Mouse (Mus musculus) cerebellum, adult 2 months (tissue): ENCODE measurements around the gene Cpn1. TPM values are rescaled to one million over a fixed set of nuclear protein-coding genes. Genes with fewer than 3 reads are reported as not detected.

ENCODE experiments used
- DNase-seq, 2 experiments: peaks; one replicate each; pipeline ENCODE4 v3.0.0; 2021
- H3K27ac ChIP-seq: fragments of 200-500 bp; 2 replicates; pipeline ENCODE4 v1.5.1; 2012; ENCODE audit warnings: low read length, control low read depth, inconsistent platforms; ENCODE audit not compliant: insufficient read depth
- H3K27me3 ChIP-seq: fragments of 200-500 bp; 2 replicates; pipeline ENCODE4 v1.6.1; 2012; ENCODE audit warnings: inconsistent platforms, mild to moderate bottlenecking, low read length, moderate library complexity; ENCODE audit not compliant: control insufficient read depth, insufficient read depth
- H3K4me1 ChIP-seq: fragments of 200-500 bp; 2 replicates; pipeline ENCODE4 v1.6.1; 2011; ENCODE audit warnings: low read length; ENCODE audit not compliant: control insufficient read depth, insufficient read depth
- H3K4me3 ChIP-seq: fragments of 200-500 bp; replicated peaks from 2 replicates; pipeline ENCODE3; 2011; ENCODE audit warnings: mild to moderate bottlenecking, low read depth, low read length, control low read depth; ENCODE audit not compliant: insufficient read depth
- CTCF ChIP-seq: fragments of 200-500 bp; IDR thresholded peaks from 2 replicates; pipeline ENCODE4 v1.5.1; 2011; ENCODE audit warnings: low read depth, mild to moderate bottlenecking, control low read depth, low read length, moderate library complexity, borderline replicate concordance; ENCODE audit not compliant: insufficient read depth
- POLR2A ChIP-seq: fragments of 200-500 bp; IDR thresholded peaks from 2 replicates; pipeline ENCODE4 v1.6.1; 2011; ENCODE audit warnings: low read length, control low read depth, borderline replicate concordance; ENCODE audit not compliant: insufficient read depth
- WGBS: fragments of 180-500 bp; shearing (Covaris S2); methylation state at CpG from one replicate; pipeline ENCODE4 v1.1.7; 2018; 5-methylcytosine and 5-hydroxymethylcytosine counted together
- polyA plus RNA-seq: library from polyadenylated mRNA; depleted of rRNA; stranded (reverse); fragments of >200 nt; gene quantifications from 2 replicates; pipeline ENCODE4 v1.2.3, GENCODE M21; 2012

Cpn1 gene
- polyA plus RNA-seq, 1 experiment = 0.16 TPM

DNA sequence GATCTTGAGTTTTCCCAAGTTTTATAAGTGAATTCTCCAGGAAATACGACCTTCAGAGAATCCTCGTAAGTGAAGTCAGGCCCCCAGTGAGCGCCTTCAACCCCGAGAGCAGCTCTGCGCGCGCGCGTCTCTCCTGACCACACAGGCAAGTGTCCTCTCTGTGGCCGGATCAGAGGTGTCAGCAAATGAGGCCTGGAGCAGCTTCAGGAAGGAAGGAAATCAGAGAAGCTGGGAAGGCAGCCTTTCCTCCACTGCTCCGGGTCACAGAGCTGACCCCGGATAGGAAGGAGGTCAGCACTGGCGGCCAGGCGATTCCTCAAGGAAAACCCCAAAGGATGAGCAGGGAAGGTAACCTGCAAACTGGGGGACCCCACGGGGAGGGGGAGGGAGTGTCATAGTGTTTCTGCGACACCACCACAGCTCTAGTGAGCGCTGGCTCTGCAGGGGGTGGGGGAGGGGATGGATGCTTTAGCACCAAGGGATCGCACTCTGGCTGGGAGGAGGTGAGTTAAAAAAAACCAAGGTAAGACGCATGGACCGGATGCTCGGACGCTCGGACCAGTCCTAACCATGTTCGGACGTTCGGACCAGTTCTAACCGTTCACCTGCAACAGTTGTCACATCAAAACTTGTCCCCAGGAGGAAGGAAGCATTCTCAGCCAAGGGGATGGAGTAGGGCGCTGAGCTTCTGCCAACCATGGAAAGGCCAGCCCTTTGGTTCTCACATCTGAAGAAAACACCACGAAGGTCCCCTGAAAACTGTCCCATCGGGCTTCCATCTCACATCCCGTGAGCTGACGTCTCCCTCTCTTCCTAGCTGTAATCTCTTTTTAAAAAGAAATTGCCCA is 65.7 kb downstream of the Cpn1 start:
- Histone ChIP-seq H3K27me3 (no peaks in the 10 kb centered on the region), H3K27ac (no peak overlapping the region), H3K4me3 (no peak overlapping the region), H3K4me1 (peaks cover 3% of the 10 kb centered on the region)
- WGBS = 55% methylated on average over 32 of the region's 32 CpGs
- DNase-seq = no peak
- no peak for TF ChIP-seq CTCF
- no peak for TF ChIP-seq POLR2A

DNA sequence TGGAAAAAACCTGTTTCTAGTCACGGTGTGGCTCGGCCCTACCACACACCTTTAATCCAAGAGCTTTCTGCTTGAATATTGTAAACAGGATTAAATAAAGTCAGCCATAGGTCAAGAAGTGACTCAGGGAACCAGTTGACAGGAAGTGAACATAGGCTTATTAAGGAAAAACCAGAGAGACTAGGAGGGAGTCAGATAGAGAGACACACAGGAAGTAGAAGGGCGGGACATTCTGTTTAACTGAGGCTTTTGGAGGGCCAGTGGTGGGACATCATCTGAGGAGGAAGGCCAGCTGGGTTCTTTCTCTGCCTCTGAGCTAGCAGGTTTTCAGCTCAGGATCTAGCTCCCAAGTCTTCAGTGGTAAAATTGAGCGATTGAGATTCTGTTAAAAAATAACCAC is 66.5 kb downstream of the Cpn1 start:
- 65% methylated on average over 4 of the region's 4 CpGs for WGBS

DNA sequence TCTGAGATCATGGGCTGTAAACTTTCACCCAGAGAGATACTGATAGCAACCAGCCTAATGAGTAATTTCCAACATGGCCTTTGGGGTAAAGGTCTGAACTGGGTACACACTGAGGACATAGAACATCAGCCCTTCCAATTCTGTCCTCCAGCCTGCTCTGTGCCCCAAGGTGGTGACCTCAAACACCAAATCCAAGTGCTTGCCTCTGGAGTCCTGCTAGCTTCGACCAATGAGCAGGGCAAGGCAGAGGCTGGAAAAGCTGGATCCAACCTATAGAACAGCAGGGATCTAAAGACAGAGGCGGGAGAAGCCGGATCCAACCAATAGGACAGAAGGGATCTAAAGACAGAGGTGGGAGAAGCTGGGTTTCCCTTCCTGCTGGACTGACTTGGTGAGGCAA is 67.5 kb downstream of the Cpn1 start:
- H3K27me3 ChIP-seq = no peaks in the 10 kb centered on the region
- no peak for DNase-seq

More for the DNA sequence above, 66.5 kb downstream of the Cpn1 start:
- no peak for DNase-seq
- H3K27me3 ChIP-seq = no peaks in the 10 kb centered on the region
- peaks cover 3% of the 10 kb centered on the region for H3K4me1 ChIP-seq
- no peak overlapping the region for H3K27ac ChIP-seq
- no peak overlapping the region for H3K4me3 ChIP-seq
- no peak for TF ChIP-seq CTCF
- no peak for TF ChIP-seq POLR2A

DNA sequence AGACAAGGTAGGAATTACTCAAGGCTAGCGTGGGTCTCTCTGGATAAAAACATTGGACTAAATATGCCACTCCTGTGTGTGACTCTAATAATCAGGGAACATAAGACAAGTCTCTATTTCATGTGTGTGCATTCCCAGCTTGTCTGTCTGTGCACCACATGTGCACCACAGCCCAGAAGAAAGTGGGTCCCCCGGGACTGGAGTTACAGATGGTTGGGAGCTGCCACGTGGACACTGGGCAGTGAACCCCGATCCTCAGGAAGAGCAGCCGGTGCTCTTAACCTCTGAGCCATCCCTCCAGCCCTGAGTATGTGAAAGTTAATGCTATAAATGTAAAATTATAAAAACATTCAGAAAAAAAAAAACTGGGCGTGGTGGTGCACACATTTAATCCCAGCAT is 68.6 kb downstream of the Cpn1 start:
- no peak for DNase-seq
- H3K4me3 ChIP-seq = no peak overlapping the region
- WGBS = 69% methylated on average over 6 of the region's 6 CpGs
- H3K27ac ChIP-seq = no peak overlapping the region
- no peak for TF ChIP-seq POLR2A
- no peak for TF ChIP-seq CTCF
- H3K4me1 ChIP-seq = peaks cover 3% of the 10 kb centered on the region
- no peaks in the 10 kb centered on the region for H3K27me3 ChIP-seq

More for the DNA sequence above, 67.5 kb downstream of the Cpn1 start:
- Histone ChIP-seq H3K4me1 (peaks cover 3% of the 10 kb centered on the region), H3K4me3 (no peak overlapping the region), H3K27ac (no peak overlapping the region)
- TF ChIP-seq CTCF = no peak
- TF ChIP-seq POLR2A = no peak
- 85% methylated on average over 3 of the region's 3 CpGs for WGBS

DNA sequence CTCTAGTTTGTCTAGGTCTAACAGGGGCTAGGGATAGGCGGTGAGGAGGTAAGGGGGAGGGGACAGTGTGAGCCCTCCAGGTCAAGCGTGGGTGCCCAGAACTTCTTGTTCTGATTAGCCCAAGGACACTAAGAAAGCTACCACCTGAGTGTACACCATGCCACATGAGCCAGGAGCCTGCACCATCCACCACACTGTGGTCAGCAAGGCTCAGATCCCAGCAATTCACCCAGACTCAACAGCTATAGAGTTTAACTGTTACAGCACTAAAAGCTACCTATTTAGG is 69.0 kb downstream of the Cpn1 start:
- Histone ChIP-seq H3K4me1 (peaks cover 3% of the 10 kb centered on the region), H3K4me3 (no peak overlapping the region), H3K27me3 (no peaks in the 10 kb centered on the region), H3K27ac (no peak overlapping the region)
- TF ChIP-seq CTCF = no peak
- no peak for TF ChIP-seq POLR2A
- no peak for DNase-seq
- WGBS = 82% methylated on average over 2 of the region's 2 CpGs

DNA sequence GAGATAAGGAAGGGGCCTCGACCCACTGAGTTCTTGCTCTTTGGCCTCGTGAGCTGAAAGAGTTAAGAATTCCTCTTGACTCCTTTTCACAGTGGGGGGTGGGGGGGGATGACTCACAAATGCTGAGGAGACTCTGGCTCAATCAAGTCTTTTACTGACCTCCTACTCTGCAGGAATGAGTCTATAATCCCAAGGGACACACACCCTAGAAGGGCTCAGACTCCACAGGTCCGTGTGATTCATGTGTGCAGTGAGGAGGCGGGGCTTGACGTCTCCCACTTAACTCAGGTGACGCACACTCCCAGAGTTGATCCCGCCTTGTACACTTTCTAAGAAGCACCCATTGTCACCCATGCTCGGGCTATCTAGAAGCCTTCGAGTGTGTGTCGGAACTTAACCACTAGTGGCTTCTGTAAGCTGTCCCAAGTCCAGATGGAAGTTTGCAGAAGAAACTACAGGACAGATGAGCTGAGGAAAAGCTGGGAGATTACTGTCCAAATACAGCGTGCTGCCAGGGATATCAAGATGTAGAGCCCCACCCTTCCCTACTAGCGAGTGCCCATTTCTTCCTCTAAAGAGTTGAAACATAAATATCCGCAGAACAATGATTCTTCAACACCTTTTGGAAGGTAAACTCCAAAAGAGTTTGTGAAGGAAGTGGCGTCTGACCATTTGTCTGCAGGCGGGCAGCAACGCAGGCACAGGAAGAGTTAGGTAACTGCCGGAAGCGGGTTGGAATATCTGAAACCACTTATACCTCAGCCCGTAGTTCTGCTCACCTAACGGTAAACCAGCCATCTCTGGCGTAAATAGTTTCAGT is 69.6 kb downstream of the Cpn1 start:
- H3K4me3 ChIP-seq = no peak overlapping the region
- no peak for DNase-seq
- no peaks in the 10 kb centered on the region for H3K27me3 ChIP-seq
- WGBS = 77% methylated on average over 21 of the region's 21 CpGs
- no peak for TF ChIP-seq POLR2A
- no peak for TF ChIP-seq CTCF
- H3K4me1 ChIP-seq = peaks cover 3% of the 10 kb centered on the region
- no peak overlapping the region for H3K27ac ChIP-seq

DNA sequence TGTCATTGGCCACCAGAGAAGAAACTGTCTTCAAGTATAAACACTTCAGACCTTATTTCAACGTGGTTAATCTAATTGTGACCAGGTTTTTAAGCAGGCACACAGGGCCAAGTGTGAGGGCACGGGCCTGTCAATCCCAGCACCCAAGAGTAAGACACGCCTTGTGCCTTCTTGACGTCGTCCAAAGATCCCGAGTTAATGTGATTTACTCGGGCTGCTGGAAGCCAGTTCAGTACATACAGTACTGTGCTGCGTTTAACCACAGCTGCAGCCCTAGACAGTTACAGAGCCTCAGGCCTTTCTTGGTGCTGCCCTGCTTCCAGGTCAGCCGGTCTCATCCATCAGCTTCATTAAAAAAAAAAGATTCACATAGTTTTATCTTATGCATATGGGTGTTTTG is 70.9 kb downstream of the Cpn1 start:
- Histone ChIP-seq H3K27me3 (no peaks in the 10 kb centered on the region), H3K4me3 (no peak overlapping the region), H3K4me1 (peaks cover 3% of the 10 kb centered on the region), H3K27ac (no peak overlapping the region)
- no peak for TF ChIP-seq CTCF
- no peak for TF ChIP-seq POLR2A
- 72% methylated on average over 9 of the region's 9 CpGs for WGBS
- DNase-seq = no peak

DNA sequence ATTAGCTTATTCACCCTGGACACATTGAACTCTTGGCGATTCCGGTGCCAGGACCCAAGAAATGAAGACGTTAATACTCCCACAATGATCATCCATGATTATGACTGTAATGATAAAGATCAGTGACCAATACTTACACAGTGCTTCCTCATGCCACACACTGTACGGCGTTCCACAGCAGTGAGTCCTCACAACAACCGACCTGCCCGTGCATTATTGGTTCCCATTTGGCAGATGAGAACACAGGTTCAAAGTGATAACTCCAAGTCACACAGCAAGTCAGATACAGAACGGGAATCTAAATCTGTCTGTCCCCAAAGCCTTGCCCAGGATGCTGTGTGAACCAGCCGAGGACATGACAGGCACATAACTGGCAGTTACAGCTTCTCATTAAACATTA is 71.4 kb downstream of the Cpn1 start:
- no peak for DNase-seq
- Histone ChIP-seq H3K27me3 (no peaks in the 10 kb centered on the region), H3K4me1 (peaks cover 3% of the 10 kb centered on the region), H3K27ac (no peak overlapping the region), H3K4me3 (no peak overlapping the region)
- no peak for TF ChIP-seq POLR2A
- no peak for TF ChIP-seq CTCF
- WGBS = 90% methylated on average over 9 of the region's 9 CpGs
